In the genomic region with DNA sequence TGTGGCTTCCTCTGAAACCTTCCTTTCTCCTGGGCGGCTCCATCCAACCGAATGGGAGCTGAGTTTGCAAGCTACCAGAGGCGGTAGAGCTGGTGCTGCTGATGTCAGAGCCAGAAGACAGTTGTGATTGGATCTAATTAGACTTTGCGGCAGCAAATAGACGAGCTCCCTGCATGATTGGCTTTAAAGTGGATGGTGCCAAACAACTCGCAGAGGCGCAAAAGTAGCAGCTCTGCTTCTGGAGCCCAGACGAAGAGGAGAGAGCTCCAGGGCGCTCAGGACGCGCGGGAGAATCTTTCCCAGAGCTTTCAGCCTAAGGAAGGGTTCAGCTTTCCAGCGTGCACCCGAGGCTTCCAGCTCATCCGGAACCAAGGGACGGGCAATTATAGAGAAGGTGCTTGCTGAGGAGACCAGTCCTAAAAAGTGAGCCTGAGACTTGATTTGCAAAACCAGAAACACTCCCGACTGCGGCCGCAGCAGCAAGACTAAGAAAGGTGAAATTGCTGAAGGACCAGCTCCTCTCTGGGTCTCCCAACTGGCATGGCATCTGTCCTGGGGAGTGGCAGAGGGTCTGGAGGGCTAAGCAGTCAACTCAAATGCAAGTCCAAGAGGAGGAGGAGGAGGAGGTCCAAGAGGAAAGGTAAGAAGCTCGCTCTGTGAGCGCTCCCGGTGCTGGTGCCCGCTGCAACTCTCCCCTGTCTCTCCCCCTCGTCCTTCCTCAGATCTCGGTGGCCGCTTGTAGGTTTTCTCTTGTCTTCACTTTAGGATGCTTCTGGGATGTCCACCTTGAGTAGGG, we compare ENCODE assay signal across 8 mouse cellular contexts. TPM values are rescaled to one million over a fixed set of nuclear protein-coding genes. Genes with fewer than 3 reads are reported as not detected.
DNase-seq lines count a peak whose midpoint lies in the region; ATAC-seq and TF ChIP-seq lines count a peak whose summit lies in the region.

A gene (plus strand): TSS at position 186 of the 796 bp plus-strand sequence.

- 0 out of 2 replicates have a peak, but pooled peaks cover 7% of the 10 kb centered on the region for H3K27me3 ChIP-seq in embryonic facial prominence, embryonic 12.5 days
- H3K27me3 ChIP-seq in hindbrain, embryonic 16.5 days (replicated peaks; ENCODE audit: control insufficient read depth, insufficient read depth, low read length): no peaks in the 10 kb centered on the region
- peaks cover 11% of the 10 kb centered on the region for H3K27me3 ChIP-seq in limb, embryonic 15.5 days

- peak within 1 kb of the TSS; percentile 77 for H3K4me2 ChIP-seq in embryonic facial prominence, embryonic 12.5 days (replicated peaks)
- peak within 1 kb of the TSS; percentile 94 for H3K4me2 ChIP-seq in hindbrain, embryonic 16.5 days (ENCODE audit: low read length)
- H3K4me2 ChIP-seq in limb, embryonic 15.5 days: peak within 1 kb of the TSS; percentile 51

- WGBS in embryonic facial prominence, embryonic 12.5 days: under 1% methylated on average over 26 of the region's 26 CpGs
- WGBS in hindbrain, embryonic 16.5 days: under 1% methylated on average over 26 of the region's 26 CpGs
- under 1% methylated on average over 26 of the region's 26 CpGs for WGBS in limb, embryonic 15.5 days

- in situ Hi-C loops in ES-E14 (cut with MboI; ENCODE audit: low sequenced_read_pairs in 2 of 2, unreplicated experiment in 2 of 2): no loop called here

- H3K27ac ChIP-seq in ES-E14 (ENCODE audit: insufficient read depth, low read depth, low read length, poor library complexity, severe bottlenecking): no peak within 1 kb of the TSS
- no peak within 1 kb of the TSS for H3K27ac ChIP-seq in embryonic facial prominence, embryonic 12.5 days
- H3K27ac ChIP-seq in hindbrain, embryonic 16.5 days (ENCODE audit: low read depth, low read length): peak within 1 kb of the TSS; percentile 65
- H3K27ac ChIP-seq in limb, embryonic 15.5 days: no peak within 1 kb of the TSS

- ATAC-seq in embryonic facial prominence, embryonic 12.5 days (ENCODE audit: insufficient number of reproducible peaks, insufficient read depth, low FRiP score, low TSS enrichment): peak; percentile 81
- peak; percentile 96 for ATAC-seq in hindbrain, embryonic 16.5 days
- no peak for ATAC-seq in limb, embryonic 15.5 days (ENCODE audit: insufficient number of reproducible peaks, low FRiP score, low TSS enrichment, low read depth)

- H3K9ac ChIP-seq in ES-E14 (ENCODE audit: insufficient read depth, low read depth, low read length, poor library complexity, severe bottlenecking): no peak within 1 kb of the TSS
- H3K9ac ChIP-seq in embryonic facial prominence, embryonic 12.5 days: peak within 1 kb of the TSS; percentile 49
- H3K9ac ChIP-seq in hindbrain, embryonic 16.5 days (ENCODE audit: low read depth, low read length): peak within 1 kb of the TSS; percentile 68
- no peak within 1 kb of the TSS for H3K9ac ChIP-seq in limb, embryonic 15.5 days

- peaks cover 0 to 2% of the 10 kb centered on the region in 2 experiments; a peak in 1 of 4 replicates for H3K4me1 ChIP-seq in ES-E14 (ENCODE audit: control insufficient read depth in 2 of 2, insufficient read depth in 2 of 2, low read length in 2 of 2, poor library complexity in 1 of 2)
- H3K4me1 ChIP-seq in embryonic facial prominence, embryonic 12.5 days: 0 out of 2 replicates have a peak, but pooled peaks cover 4% of the 10 kb centered on the region
- peaks cover 3% of the 10 kb centered on the region for H3K4me1 ChIP-seq in hindbrain, embryonic 16.5 days (ENCODE audit: control insufficient read depth, insufficient read depth, low read depth, low read length)
- H3K4me1 ChIP-seq in limb, embryonic 15.5 days: peaks cover 4% of the 10 kb centered on the region; the same call in 1 of the 2 replicates

- peak; percentile 11 for DNase-seq in adrenal gland, postnatal 14 days
- no peak for DNase-seq in adrenal gland, postnatal 36 days
- peak; percentile 36 for DNase-seq in ES-E14 (ENCODE audit: low read depth, low spot score)
- DNase-seq in right cerebral cortex, postnatal 25 days: peak; percentile 56
- no peak for DNase-seq in adipocyte (ENCODE audit: low spot score)

- no peaks in the 10 kb centered on the region for H3K36me3 ChIP-seq in ES-E14 (ENCODE audit: control insufficient read depth, insufficient read depth, low read length, poor library complexity, severe bottlenecking)
- H3K36me3 ChIP-seq in embryonic facial prominence, embryonic 12.5 days: no peaks in the 10 kb centered on the region
- no peaks in the 10 kb centered on the region for H3K36me3 ChIP-seq in hindbrain, embryonic 16.5 days (ENCODE audit: control insufficient read depth, insufficient read depth, low read length)
- H3K36me3 ChIP-seq in limb, embryonic 15.5 days: no peaks in the 10 kb centered on the region

- peak within 1 kb of the TSS; percentile 31 to 36 for H3K4me3 ChIP-seq in ES-E14 (ENCODE audit: insufficient read depth in 1 of 2, low read depth in 1 of 2, low read length in 2 of 2, poor library complexity in 1 of 2, severe bottlenecking in 1 of 2)
- peak within 1 kb of the TSS; percentile 47 for H3K4me3 ChIP-seq in embryonic facial prominence, embryonic 12.5 days
- H3K4me3 ChIP-seq in hindbrain, embryonic 16.5 days (ENCODE audit: low read length): peak within 1 kb of the TSS; percentile 59
- peak within 1 kb of the TSS; percentile 36 for H3K4me3 ChIP-seq in limb, embryonic 15.5 days

- H3K9me3 ChIP-seq in ES-E14 (ENCODE audit: control insufficient read depth, insufficient read depth, low read depth, low read length): no peaks in the 10 kb centered on the region
- H3K9me3 ChIP-seq in embryonic facial prominence, embryonic 12.5 days: no peaks in the 10 kb centered on the region
- H3K9me3 ChIP-seq in hindbrain, embryonic 16.5 days (ENCODE audit: control insufficient read depth, low read length): no peaks in the 10 kb centered on the region
- H3K9me3 ChIP-seq in limb, embryonic 15.5 days: no peaks in the 10 kb centered on the region

TF ChIP-seq in ES-E14, 5 proteins besides CTCF, POLR2A, EP300 and RAD21:
- TF ChIP-seq ZNF384 (IDR thresholded peaks at IDR 0.05; ENCODE audit: low read depth, low read length) (no peak), ZC3H11A (IDR thresholded peaks at IDR 0.05; ENCODE audit: borderline replicate concordance, low read depth, low read length) (no peak), HCFC1 (IDR thresholded peaks at IDR 0.05; ENCODE audit: borderline replicate concordance, insufficient read depth, low read length) (no peak), MAFK (IDR thresholded peaks at IDR 0.05; ENCODE audit: insufficient read depth, low read depth, low read length) (no peak)

RNA-seq across cellular contexts. Expression of the gene that starts here (rescaled TPM):
- total RNA-seq in adrenal gland, postnatal 14 days (2021): 0.41 TPM in 1 of 2 replicates, not detected in the other
- total RNA-seq in adrenal gland, postnatal 36 days (2021): under 1 TPM; 0.07 TPM
- 0.27 and 0.42 TPM in 2 replicates for total RNA-seq in ES-E14 (2012; rRNA removed)
- 3.4 and 3.5 TPM in 2 replicates for polyA plus RNA-seq in embryonic facial prominence, embryonic 12.5 days (2016; fragmentation: Nextera tagmentation; extraction: Ambion mirVana)
- polyA plus RNA-seq in hindbrain, embryonic 16.5 days (2015; fragmentation: Nextera tagmentation; extraction: Ambion mirVana): 25.2 and 25.3 TPM in 2 replicates
- 1.7 TPM in 2 replicates for polyA plus RNA-seq in limb, embryonic 15.5 days (2015; fragmentation: Nextera tagmentation; extraction: Ambion mirVana)

Comparison
In these comparisons a context has a peak if more than half of its experiments do, and no peak if none do; other contexts are left out.
1. Peak in DNase-seq in adrenal gland, postnatal 14 days; RNA of the gene not detected or under 1 TPM.
2. Peak in DNase-seq and H3K4me3 ChIP-seq in ES-E14; RNA of the gene not detected or under 1 TPM.
3. H3K9ac ChIP-seq: peak in embryonic facial prominence, embryonic 12.5 days (single experiment) and hindbrain, embryonic 16.5 days (single experiment); none in ES-E14 (single experiment) and limb, embryonic 15.5 days (single experiment).
4. Peak in every context shown above with its lines, with median percentiles within 50 percentile points of each other: H3K4me3 ChIP-seq and H3K4me2 ChIP-seq.